Mouse (Mus musculus): ENCODE results near the gene Nr1h3.

Nr1h3 gene

DNA sequence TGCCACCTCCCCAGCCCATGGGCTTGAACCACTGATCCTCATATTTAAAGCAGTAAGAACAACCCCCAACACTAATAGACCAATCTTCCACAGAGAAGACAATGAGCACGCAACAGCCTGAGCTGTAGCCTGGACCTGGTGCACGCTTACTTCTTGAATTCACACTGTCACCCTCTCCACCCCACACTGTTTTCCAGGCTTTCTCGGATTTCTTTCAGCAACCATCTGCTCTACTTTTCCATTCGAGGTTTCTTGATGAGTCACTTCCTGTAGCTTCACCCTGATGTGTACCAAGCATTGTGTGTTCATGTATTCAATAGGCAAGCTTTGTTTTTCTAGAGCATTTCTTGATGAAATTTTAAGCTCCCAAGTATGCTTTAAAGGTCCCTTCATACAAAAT is 15.2 kb downstream of the Nr1h3 start:
- DNase-seq (ENCODE audit: extremely low read depth, low read depth, low spot score), result no peak

DNA sequence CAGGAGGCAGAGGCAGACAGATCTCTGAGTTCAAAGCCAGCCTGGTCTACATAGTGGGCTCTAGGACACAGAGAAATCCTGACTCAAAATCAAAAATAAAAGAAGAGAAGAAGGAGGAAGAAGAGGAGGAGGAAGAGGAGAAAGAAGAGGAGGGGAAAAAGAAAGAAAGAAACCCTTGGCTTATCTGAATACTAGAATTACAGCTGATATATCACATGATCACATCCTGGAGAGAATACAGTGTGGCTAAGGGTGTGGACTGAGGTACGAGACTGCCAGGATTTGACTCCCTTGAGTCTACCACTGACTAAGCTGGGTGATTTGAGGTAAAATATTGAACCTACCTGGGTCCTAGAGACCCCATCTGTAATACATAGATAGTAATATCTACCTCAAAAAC is 16.4 kb downstream of the Nr1h3 start:
- no peak for DNase-seq (ENCODE audit: extremely low read depth, low read depth, low spot score)

DNA sequence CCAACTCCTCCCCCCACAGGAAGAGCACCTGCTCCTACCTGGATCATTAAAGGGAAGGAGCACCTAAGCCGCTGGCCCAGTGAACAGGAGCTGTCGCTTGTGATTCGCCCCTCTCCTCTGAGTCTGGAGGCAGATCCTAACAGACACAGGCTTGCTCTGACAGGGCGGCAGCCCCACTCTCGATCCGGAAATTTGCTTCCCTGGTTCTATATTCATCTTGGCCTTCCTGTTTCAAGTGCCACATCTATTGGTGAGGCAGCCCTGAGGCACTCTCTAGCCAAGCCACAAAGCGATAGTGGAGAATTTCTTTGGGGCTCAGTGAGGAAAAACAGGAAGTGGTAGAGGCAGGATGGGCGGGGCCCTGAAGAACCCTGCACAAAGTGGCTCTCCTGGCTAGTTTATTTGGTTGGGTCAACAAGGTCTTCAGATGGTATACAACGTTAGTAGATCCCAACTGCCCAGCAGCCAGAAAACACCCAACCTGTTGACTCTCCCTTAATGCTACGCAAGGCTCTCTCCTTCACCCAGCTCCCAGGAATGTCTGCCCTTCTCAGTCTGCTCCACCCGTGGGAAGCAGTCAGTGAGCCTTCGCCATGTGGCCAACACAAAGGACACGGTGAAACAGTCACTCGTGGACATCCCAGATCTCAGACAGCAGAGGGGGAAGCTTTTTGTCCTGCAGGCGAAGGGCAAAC is 18.8 kb downstream of the Nr1h3 start, which contains the start of gene Madd:
Gene Madd (minus strand): TSS at position 127 of the 695 bp plus-strand sequence.
- no peak for DNase-seq (ENCODE audit: extremely low read depth, low read depth, low spot score)

DNA sequence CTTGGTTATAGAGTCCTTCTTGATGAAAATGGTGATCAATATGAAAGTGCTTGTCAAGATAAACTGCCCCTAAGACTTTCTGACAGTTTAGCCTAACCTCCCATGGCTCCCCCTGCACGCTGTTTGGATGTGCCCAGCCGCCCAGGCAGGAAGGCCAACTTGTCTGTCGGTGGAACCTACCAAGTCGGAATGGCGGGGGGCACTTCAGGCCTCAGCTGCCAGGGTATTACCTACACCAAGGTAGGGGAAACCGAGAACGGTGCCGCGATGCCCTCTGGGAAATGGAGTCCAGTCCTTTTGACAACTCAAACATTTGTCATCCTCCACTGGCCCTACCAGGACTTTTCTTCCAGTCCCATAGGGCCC is 19.5 kb downstream of the Nr1h3 start:
- DNase-seq (ENCODE audit: extremely low read depth, low read depth, low spot score), result peak; percentile 93

GRCm38 (mm10) chr2:91182405-91183147 is 20.1 kb downstream of the Nr1h3 start:
- DNase-seq (ENCODE audit: extremely low read depth, low read depth, low spot score), result peak; percentile 36

DNA sequence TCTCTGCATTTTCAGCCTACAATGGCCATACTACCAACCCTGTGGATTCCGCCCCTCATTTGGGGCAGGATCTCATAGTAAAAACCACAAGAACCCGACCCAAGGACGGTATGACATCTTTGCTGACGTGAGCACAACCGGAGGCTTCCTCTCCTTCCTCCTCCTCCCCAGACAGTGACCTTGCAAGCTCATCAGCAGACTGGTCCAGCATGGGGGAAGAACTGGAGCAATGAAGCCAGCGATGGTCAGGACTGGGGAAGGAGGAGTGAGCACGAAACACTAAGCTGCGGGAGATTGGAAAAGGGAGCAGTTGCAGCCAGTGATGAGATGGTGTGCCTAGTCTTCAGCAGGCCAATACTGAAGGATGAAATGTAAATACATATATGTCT is 20.6 kb downstream of the Nr1h3 start:
- DNase-seq (ENCODE audit: extremely low read depth, low read depth, low spot score), result no peak

- DNase-seq (ENCODE audit: extremely low read depth, low read depth, low spot score), result no peak
These were observed 21.9 kb downstream of the Nr1h3 start for GRCm38 (mm10) chr2:91180706-91181105.

DNA sequence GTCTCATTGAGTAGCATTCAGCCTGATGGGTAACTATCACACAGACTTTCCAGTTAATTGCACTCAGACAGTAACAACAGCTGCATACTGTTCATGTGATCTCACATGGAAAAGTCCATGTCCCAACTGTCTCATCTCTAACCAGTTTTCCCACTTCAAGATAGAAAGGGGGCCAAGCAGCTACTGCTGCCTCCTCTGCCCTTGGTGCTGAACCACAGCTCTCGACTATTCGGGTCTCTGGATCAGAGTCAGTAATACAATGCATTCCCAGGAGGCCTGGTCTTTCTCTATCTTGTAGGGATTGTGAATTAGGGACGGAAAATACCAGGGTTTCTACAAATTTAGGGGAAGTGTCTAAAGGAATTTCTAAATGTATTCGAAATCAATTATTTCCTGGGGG is 22.8 kb downstream of the Nr1h3 start:
- no peak for DNase-seq (ENCODE audit: extremely low read depth, low read depth, low spot score)

- DNase-seq (ENCODE audit: extremely low read depth, low read depth, low spot score), result peak; percentile 46
These were observed 26.4 kb downstream of the Nr1h3 start for GRCm38 (mm10) chr2:91176234-91176633.

- DNase-seq (ENCODE audit: extremely low read depth, low read depth, low spot score), result peak; percentile 56
These were observed 27.1 kb downstream of the Nr1h3 start for GRCm38 (mm10) chr2:91175490-91175889.

GRCm38 (mm10) chr2:91169587-91170322 is 32.9 kb downstream of the Nr1h3 start:
- no peak for DNase-seq (ENCODE audit: extremely low read depth, low read depth, low spot score)

DNA sequence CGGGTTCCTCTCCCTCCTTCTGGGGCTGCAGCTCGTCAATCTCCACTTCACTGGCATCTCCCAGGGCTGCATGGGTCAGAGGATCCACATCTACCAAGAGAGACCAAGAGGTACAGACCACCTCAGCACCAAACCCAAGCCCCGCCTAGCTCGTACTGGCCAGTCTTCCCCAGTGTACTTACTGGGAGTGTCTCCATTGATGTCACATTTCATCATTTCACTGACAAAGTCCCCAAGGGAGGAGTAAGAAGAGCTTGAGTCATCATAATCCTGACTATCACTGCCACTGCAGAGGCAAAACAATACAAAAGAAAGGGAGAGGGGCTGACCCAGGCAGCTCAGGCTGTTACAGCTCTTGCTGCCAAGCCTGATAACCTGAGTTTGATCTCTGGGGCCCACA is 35.0 kb downstream of the Nr1h3 start:
- no peak for DNase-seq (ENCODE audit: extremely low read depth, low read depth, low spot score)

DNA sequence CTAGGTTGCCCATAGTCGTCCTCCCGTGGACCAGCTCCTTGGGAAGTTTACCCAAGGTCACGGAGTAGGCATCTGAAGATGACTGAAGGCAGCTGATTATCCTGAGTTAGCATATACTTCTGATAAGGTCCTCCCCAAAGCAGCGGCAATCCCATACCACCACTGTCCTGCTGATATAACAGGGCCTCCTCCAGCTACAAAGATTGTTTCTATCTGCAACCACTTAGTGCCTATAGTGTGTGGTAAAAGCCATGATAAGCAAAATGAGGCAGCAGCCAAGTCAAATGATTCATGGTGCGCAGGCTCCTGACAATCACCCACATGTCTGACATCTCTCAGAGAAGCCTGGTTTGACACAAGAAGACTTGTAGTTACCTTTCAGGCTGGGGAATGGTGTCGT is 37.6 kb downstream of the Nr1h3 start:
- no peak for DNase-seq (ENCODE audit: extremely low read depth, low read depth, low spot score)

- no peak for DNase-seq (ENCODE audit: extremely low read depth, low read depth, low spot score)
These were observed 39.1 kb downstream of the Nr1h3 start for GRCm38 (mm10) chr2:91163532-91163931.

DNA sequence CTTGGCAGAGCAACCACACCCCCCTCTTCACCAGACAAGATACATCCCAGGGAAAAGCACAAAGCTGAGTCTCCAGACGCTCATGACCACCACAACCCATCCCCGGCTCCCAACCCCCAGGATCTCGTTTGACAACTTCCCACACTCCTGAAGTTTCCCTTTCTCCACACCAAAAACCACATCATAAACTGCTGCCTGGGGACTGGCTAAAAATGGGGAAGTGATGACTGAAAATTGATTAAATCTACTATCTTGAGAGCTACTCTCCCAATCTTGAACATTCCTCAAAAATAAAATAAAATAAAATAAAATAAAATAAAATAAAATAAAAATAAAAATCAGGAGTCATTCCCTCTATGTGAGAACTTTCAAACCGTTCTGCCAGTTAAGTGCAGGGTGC is 39.7 kb downstream of the Nr1h3 start:
- no peak for DNase-seq (ENCODE audit: extremely low read depth, low read depth, low spot score)

DNA sequence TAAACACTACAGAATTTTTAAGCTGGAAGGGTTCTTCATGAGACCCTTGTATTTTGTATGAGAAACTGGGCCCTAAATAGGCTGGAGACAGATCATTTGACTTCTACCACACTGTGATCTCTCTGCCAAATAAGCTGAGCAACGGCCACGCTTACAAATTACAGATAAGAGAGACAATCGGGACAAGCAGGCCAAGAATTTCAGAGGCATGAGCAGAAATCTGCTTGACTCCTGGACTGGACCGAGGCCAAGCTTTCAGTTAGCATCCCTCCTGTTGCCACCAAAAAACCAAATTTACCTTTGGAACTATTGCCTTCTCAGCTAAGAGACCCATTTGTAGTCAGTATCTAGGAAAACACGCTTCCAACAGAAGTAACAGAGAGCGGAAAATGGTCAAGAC is 42.0 kb downstream of the Nr1h3 start:
- no peak for DNase-seq (ENCODE audit: extremely low read depth, low read depth, low spot score)

GRCm38 (mm10) chr2:91157002-91157752 is 45.5 kb downstream of the Nr1h3 start:
- no peak for DNase-seq (ENCODE audit: extremely low read depth, low read depth, low spot score)

DNA sequence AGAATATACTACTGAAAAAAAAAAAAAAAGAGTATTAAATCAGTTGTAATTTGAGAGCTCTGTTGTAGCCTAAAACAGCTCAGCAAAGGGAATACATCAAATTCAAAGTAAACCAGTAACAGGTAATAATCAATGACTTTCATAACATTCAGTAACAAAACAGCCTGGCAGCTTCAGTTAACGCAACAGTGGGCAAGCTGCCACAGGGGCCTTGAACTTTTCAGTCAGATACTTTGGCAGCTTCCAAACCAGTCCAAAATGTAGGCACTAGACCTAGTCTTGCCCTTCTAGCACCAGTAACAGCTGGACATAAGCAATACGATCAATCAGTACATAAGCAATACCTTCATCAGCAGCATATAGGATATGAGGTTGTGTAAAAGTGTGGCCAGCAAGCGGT is 48.5 kb downstream of the Nr1h3 start:
- no peak for DNase-seq (ENCODE audit: extremely low read depth, low read depth, low spot score)

DNA sequence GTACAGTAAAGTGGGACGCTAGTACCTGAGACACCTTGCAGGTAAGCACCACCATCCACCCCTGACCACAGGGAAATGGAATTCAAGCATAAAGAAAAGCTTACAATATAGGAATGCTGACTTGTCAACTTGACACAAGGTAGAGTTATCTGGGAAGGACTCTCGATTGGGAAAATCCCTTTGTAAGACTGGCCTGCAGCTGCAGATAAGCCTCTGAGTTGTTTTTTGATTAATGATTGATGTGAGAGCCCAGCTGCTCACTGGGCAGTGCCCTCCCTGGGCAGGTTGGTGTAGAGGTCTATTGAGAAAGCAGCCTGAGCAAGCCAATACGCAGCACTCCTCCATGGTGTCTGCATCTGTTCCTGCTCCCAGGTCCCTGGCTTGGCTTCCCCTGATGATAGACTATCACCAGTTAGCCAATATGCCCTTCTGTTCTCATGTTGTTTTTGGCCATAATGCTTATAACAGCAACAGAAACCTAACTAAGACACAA is 49.7 kb downstream of the Nr1h3 start:
- DNase-seq (ENCODE audit: extremely low read depth, low read depth, low spot score), result no peak

GRCm38 (mm10) chr2:91151331-91151730 is 51.3 kb downstream of the Nr1h3 start:
- DNase-seq (ENCODE audit: extremely low read depth, low read depth, low spot score), result no peak

DNA sequence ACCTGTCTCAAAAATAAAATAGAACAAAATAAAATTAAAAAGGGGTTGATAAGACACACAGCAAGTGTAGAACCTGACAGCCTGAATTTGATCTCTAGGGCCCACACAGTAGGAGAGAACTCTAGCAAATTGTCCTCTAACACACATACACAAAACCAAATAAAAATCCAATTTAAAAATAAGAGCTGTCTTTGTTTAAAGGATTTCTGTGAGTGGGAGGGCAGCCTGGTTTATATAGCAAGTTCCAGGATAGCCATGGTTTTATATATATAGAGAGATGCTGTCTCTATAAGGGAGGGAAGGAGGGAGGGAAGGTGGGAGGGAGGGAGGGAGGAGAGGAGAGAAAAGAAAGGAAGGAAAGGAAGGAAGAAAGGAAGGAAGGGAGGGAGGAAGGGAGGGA is 54.5 kb downstream of the Nr1h3 start:
- DNase-seq (ENCODE audit: extremely low read depth, low read depth, low spot score), result no peak

Data from fat pad, adult 2 months (tissue).